Mouse (Mus musculus): ENCODE data around the gene Kcna10. TPM values are rescaled to one million over a fixed set of nuclear protein-coding genes. Genes with fewer than 3 reads are reported as not detected.

The Kcna10 gene
- polyA plus RNA-seq, 1 experiment: 0.10 TPM

DNA sequence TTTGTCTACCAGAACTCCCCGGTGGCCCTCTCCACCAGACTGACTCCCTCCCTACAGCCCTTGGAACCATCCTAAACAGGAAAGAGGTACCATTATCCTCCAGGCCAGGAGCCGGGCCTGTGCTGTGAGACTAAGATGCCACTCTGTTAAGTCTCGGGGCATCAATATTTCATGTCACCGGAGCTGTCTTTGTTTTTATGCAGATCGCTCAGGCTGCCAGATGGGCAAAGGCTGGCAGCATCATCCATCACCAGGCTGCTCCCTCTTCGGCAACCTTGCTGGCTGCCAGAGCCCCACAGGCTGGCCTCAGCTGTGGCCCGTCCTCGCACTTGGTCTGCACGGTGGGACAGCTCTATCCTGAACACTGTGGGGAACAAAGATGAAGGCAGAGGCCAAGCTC lies 6.4 kb upstream of the Kcna10 start:
- H3K4me3 ChIP-seq (replicated peaks; ENCODE audit: insufficient read depth, low read depth, low read length): no peak overlapping the region
- H3K27ac ChIP-seq (ENCODE audit: insufficient read depth, low read length): peak overlapping the region; percentile 2
- peak; percentile 78 to 87 for DNase-seq
- 11% methylated on average over 9 of the region's 9 CpGs for WGBS
- TF ChIP-seq POLR2A (IDR thresholded peaks at IDR 0.05; ENCODE audit: borderline replicate concordance, insufficient read depth, low read length): no peak
- TF ChIP-seq CTCF (IDR thresholded peaks at IDR 0.05; ENCODE audit: borderline replicate concordance, insufficient read depth, low read depth, low read length): no peak
- peaks cover 46% of the 10 kb centered on the region for H3K4me1 ChIP-seq (ENCODE audit: control insufficient read depth, insufficient read depth, low read length)
- H3K27me3 ChIP-seq (ENCODE audit: control insufficient read depth, insufficient read depth, low read length): no peaks in the 10 kb centered on the region

DNA sequence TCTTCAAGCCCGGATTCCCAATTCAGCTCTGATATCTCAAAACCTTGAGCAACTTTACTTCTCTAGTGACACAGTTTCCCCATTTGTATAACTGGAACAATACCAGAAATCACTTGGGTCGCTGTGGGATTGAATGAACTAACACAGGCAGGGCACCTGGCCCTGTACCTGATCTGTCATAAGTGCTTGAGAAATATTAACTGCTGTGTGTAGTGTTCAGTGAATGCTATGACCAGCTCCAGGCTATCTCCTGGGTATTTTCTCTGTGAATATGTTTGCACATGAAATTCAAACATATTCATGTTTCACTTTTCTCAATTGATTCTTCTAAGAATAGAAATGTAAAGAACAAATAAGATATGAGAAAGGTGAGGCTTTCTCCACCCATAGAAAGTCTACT lies 2.0 kb upstream of the Kcna10 start:
- DNase-seq: no peak
- Histone ChIP-seq H3K4me1 (ENCODE audit: control insufficient read depth, insufficient read depth, low read length) (peaks cover 28% of the 10 kb centered on the region), H3K27me3 (ENCODE audit: control insufficient read depth, insufficient read depth, low read length) (no peaks in the 10 kb centered on the region), H3K27ac (ENCODE audit: insufficient read depth, low read length) (no peak overlapping the region), H3K4me3 (replicated peaks; ENCODE audit: insufficient read depth, low read depth, low read length) (no peak overlapping the region)
- 94% methylated on average over 2 of the region's 2 CpGs for WGBS
- TF ChIP-seq CTCF (IDR thresholded peaks at IDR 0.05; ENCODE audit: borderline replicate concordance, insufficient read depth, low read depth, low read length) (no peak), POLR2A (IDR thresholded peaks at IDR 0.05; ENCODE audit: borderline replicate concordance, insufficient read depth, low read length) (no peak)

DNA sequence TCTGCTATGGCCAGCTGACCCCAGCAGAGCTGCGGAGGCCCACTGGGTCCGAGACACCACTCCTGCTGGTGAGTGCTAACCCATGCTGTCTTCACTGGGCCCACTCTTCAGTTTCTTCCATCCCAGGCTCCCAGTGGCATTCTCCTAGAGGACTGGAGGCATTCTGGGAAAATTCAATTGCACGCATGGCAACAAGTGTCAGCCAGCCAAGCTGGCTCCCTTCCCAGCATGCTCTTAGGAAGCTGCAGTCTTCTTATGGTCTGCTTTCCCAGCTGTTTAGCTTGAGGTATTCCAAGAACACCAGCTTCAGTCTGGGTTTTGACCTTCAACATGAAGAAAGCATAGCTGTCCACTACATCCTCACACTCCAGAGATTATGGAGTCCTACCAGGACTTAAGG lies 322 bp downstream of the Kcna10 start:
- H3K4me1 ChIP-seq (ENCODE audit: control insufficient read depth, insufficient read depth, low read length): peaks cover 13% of the 10 kb centered on the region; the same call in 1 of the 2 replicates
- 73% methylated on average over 3 of the region's 3 CpGs for WGBS

DNA sequence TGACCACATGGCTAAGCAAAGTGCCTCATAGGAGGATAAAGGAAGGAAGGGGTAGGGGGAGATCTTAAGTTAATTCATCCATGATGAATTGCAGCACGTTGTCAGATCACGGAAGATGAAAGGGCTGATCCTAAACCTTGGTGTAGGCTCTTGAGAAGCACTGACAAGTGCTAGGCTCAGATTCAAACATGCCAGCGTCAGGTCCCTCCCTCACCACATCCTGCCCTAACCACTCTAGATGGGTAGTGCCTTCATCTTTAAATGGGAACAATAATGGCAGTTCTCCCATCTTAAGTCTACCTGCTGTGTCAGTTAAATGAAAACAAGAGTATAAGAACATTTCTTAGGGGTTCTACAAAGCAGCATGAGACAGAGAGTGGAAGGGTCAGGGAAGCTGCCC lies 2.7 kb downstream of the Kcna10 start:
- no peak for TF ChIP-seq CTCF (IDR thresholded peaks at IDR 0.05; ENCODE audit: borderline replicate concordance, insufficient read depth, low read depth, low read length)
- no peak for TF ChIP-seq POLR2A (IDR thresholded peaks at IDR 0.05; ENCODE audit: borderline replicate concordance, insufficient read depth, low read length)
- WGBS: 94% methylated on average over 3 of the region's 3 CpGs
- Histone ChIP-seq H3K4me3 (replicated peaks; ENCODE audit: insufficient read depth, low read depth, low read length) (no peak overlapping the region), H3K27me3 (ENCODE audit: control insufficient read depth, insufficient read depth, low read length) (no peaks in the 10 kb centered on the region), H3K4me1 (ENCODE audit: control insufficient read depth, insufficient read depth, low read length) (peaks cover 7% of the 10 kb centered on the region; the same call in 1 of the 2 replicates), H3K27ac (ENCODE audit: insufficient read depth, low read length) (no peak overlapping the region)
- DNase-seq: no peak

More for the DNA sequence above, 322 bp downstream of the Kcna10 start:
- TF ChIP-seq POLR2A (IDR thresholded peaks at IDR 0.05; ENCODE audit: borderline replicate concordance, insufficient read depth, low read length): no peak
- TF ChIP-seq CTCF (IDR thresholded peaks at IDR 0.05; ENCODE audit: borderline replicate concordance, insufficient read depth, low read depth, low read length): no peak
- Histone ChIP-seq H3K27me3 (ENCODE audit: control insufficient read depth, insufficient read depth, low read length) (no peaks in the 10 kb centered on the region), H3K4me3 (replicated peaks; ENCODE audit: insufficient read depth, low read depth, low read length) (no peak overlapping the region), H3K27ac (ENCODE audit: insufficient read depth, low read length) (no peak overlapping the region)
- no peak for DNase-seq

DNA sequence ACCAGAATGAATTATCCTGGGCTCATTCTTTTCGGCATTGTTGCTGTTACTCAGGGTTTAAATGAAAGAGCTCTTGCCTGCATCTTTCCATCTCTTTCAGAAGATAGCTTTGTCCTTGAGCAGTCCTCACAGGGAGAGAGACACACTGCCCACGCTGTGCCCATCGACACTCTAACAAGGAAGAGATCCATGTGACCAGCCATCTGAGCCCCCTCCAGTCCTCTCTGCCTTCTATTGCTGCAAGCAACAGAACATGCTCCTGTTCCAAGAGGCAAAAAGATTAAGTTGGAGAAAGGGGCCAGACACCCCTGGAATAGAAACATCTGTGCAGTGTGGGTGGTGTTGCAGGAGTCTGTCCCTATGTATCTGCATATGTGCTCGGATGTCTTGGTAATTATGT lies 4.2 kb downstream of the Kcna10 start:
- TF ChIP-seq POLR2A (IDR thresholded peaks at IDR 0.05; ENCODE audit: borderline replicate concordance, insufficient read depth, low read length) (no peak), CTCF (IDR thresholded peaks at IDR 0.05; ENCODE audit: borderline replicate concordance, insufficient read depth, low read depth, low read length) (no peak)
- no peak for DNase-seq
- 91% methylated on average over 4 of the region's 4 CpGs for WGBS

DNA sequence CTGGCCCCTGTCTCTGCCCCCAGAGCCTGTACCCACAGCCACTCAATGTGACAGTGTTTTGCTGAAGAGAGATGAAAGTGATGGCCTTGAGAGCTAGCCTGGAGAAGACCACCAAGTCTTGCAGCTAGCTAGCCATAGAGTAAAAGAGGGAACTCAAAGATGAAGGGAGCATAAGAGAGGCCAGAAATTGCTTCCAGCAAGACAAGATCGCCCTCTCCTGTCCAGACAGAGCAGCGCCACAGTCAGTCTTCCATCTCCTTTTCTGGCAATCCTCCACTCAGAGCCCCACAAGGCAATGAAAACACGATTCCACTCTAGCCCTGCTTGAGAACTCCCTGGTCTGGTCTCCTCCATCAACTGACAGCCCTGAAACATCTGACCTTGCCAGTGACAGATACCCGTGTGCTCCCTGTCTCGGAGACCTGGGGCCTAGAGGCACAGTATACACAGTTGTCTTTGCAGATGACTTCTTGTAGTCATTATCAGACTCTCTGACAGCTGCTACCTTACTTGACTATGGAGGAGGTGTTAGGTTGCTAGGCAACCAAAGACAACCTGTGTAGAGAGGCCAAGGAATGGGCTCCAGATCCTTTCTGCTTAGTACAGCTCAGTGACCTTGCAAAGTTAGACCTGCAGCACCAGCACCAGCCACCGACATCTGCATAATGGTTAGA lies 5.5 kb downstream of the Kcna10 start:
- H3K4me1 ChIP-seq (ENCODE audit: control insufficient read depth, insufficient read depth, low read length): peaks cover 4% of the 10 kb centered on the region; the same call in 1 of the 2 replicates
- H3K4me3 ChIP-seq (replicated peaks; ENCODE audit: insufficient read depth, low read depth, low read length): no peak overlapping the region
- DNase-seq: peak; percentile 79 to 80
- no peaks in the 10 kb centered on the region for H3K27me3 ChIP-seq (ENCODE audit: control insufficient read depth, insufficient read depth, low read length)
- 42% methylated on average over 6 of the region's 6 CpGs for WGBS
- no peak overlapping the region for H3K27ac ChIP-seq (ENCODE audit: insufficient read depth, low read length)
- no peak for TF ChIP-seq POLR2A (IDR thresholded peaks at IDR 0.05; ENCODE audit: borderline replicate concordance, insufficient read depth, low read length)
- TF ChIP-seq CTCF (IDR thresholded peaks at IDR 0.05; ENCODE audit: borderline replicate concordance, insufficient read depth, low read depth, low read length): peak; percentile 98

More for the DNA sequence above, 4.2 kb downstream of the Kcna10 start:
- Histone ChIP-seq H3K4me3 (replicated peaks; ENCODE audit: insufficient read depth, low read depth, low read length) (no peak overlapping the region), H3K27me3 (ENCODE audit: control insufficient read depth, insufficient read depth, low read length) (no peaks in the 10 kb centered on the region), H3K27ac (ENCODE audit: insufficient read depth, low read length) (no peak overlapping the region), H3K4me1 (ENCODE audit: control insufficient read depth, insufficient read depth, low read length) (peaks cover 7% of the 10 kb centered on the region; the same call in 1 of the 2 replicates)

DNA sequence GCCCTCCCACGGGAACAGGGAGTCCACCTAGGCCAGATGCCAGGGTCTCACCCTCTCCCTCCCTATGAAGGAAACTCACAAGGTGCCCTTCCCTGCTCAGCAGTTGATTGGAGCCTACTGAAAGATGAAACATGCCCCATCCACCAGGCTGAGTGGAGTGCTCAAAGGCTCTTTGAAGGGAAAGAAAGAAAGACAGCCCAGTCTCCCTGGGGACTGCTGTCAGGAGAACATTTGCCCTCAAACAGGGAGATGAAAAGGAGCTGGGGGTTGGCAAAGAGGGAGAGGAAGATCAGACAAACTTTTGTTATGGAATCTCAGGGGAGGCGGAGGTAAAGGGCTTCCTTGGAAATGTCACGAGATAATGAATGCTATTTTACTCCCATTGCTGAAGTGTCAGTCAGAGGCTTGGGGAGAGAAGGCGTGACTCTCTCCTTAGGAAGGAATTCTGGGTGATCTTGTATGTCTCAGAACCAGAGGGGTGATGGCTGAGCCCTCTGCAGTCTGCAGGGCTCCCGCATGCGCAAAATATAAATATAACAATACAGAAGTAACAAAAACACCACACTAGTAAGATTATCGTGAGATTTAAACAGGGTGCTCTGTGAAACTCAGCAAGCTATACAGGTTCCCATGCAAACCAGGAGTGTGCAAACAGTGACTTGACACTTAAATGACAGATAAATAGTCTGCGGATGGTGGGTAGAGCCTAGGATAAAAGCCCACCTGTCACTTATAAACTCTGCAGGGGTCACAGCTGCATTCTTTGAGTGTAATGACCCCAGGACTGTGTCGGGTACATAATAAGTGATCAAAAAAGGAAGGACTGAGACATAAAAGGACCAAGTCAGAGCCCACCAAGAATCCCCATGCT lies 18.7 kb downstream of the Kcna10 start:
- H3K27me3 ChIP-seq (ENCODE audit: control insufficient read depth, insufficient read depth, low read length): no peaks in the 10 kb centered on the region
- H3K27ac ChIP-seq (ENCODE audit: insufficient read depth, low read length): no peak overlapping the region

More for the DNA sequence above, 18.7 kb downstream of the Kcna10 start:
- 43% methylated on average over 9 of the region's 9 CpGs for WGBS
- DNase-seq: no peak
- no peak overlapping the region for H3K4me3 ChIP-seq (replicated peaks; ENCODE audit: insufficient read depth, low read depth, low read length)
- TF ChIP-seq CTCF (IDR thresholded peaks at IDR 0.05; ENCODE audit: borderline replicate concordance, insufficient read depth, low read depth, low read length): no peak
- no peak for TF ChIP-seq POLR2A (IDR thresholded peaks at IDR 0.05; ENCODE audit: borderline replicate concordance, insufficient read depth, low read length)
- no peaks in the 10 kb centered on the region for H3K4me1 ChIP-seq (ENCODE audit: control insufficient read depth, insufficient read depth, low read length)
